Mouse (Mus musculus): ENCODE measurements around the gene Zmiz1.

Gene Zmiz1

DNA sequence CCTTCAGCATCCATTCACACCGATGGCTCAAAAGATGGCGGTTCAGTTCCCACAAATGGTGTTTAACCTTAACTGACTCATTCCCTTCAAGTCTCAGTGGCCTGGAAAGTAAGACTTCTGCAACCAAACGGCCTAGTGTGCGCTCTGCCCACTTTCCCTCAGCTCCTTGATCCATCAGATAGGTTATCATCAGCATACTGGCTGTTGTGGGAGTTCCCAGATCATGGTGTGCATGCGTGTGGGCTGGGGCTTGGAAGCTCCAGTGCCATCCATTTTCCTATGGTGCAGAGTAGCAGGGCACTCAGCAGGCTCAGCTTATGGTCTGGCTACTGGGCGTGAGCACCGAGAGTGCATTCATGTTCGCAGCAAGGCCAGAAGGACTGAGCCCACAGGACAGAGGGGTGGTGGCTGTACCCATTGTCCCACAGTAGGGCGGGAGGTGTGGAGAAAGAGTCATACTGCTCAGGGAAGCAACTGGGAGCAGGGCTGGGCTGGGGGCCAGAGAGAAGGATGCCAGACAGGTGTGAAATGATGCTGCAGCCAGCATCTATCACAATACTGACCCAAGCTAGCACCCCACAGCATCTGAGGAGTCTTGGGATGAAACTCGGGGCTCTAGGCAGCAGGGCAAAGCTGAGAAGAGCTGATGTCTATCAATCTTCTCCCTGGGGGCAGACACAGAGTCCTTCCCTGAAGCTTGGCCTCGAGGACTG lies 33.7 kb downstream of the Zmiz1 start:
- DNase-seq (ENCODE audit: low read depth, low spot score), result no peak

DNA sequence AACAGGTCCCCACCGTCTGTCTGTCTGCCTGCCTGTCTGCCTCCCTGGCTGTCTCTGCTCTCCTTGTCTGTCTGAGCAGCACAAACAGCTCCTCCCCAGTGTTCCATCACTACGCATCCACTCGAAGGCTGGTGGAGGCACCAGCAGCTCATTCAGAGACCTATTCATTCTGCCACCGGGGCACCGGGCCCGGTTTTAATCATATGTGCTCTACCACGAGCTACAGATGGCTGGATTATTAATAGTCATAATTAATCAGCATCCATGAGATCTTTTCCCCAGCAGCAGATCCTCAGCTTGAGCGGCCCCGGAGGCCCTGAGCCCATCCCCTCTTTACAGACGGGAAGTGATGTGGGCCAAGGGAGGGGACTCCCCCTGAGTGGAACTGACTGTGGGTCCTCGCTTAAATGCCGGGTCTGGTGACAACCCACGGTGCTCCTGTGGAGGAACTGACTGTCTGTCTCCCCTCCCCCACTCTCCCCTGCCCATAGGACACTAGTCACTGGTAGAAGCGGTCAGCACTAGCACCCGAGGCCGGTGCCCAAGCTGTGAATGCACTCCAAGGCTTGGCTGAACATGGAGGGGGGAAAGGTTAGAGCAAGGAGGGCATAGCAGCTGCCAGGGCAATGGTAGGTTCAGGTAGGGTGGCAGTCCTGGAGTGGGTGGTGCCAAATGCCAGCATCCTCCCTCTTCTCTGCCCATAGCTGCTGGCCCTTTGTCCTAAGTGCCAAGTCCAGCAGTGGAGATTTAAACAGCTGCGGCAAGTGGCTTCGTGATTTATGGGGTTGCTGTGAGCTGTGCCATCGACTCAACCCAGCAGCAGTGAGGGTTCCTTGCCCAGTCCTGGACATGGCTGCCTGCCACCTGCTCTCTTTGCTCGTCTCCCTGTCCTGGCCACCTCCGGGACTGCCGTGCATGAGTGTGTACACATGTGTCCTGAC lies 34.6 kb downstream of the Zmiz1 start:
- no peak for DNase-seq (ENCODE audit: low read depth, low spot score)

DNA sequence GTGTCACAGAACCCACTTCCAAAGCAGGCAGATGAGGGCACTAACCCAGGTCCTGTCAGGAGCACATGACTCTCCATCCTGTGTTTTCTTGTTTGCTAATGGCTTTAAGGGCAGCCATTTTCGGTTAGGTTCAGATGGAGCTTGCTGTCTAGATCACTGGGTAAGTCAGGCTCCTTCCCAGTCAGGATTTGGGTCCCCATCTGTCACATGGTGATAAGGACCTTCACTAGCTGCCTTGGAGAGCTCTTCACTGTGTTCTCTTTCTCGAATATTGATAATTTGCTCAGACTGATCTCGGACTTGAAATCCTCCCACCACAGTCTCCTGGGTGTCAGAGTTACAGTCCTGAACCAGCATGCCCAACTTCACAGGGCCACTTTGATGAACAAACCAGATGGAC lies 35.8 kb downstream of the Zmiz1 start:
- DNase-seq (ENCODE audit: low read depth, low spot score), result no peak

DNA sequence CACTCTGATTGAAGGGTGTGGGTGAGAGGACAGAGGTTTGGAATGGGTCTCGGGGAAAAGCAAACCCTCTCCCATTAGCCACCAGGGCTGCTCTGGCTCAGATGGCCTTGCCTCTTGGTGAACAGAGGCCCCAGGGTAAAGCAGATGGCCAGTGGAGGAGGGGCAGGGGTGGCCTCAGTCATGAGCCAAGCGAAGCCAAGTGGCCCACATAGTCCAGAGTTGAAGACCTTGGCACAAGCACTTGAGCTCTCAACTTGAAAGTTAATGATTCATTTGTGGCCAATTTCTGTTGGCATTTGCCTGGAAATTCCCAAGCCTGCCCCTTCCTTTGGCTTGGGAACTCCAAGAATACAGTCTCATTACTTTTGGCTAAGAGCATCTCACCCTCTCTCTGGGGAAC lies 37.1 kb downstream of the Zmiz1 start:
- no peak for DNase-seq (ENCODE audit: low read depth, low spot score)

DNA sequence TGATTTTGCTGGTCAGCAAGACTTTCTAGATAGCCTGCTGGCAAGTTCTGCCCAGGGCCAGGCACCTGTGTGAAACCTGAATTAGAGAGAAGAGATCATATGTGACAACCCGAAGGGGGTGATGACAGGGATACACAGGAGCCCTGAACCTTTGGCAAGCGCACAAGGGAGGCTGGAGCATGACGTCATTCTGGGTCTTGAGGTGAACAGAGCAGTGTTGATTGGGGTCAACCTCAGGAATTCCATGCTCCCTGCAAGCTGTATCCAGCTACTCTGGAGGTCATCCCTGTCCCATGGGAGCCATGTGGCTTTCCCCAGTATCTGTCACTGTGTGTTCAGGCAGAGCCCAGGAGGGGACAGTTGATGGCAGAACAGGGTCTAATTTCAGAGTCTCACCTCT lies 38.0 kb downstream of the Zmiz1 start:
- DNase-seq (ENCODE audit: low read depth, low spot score), result no peak

DNA sequence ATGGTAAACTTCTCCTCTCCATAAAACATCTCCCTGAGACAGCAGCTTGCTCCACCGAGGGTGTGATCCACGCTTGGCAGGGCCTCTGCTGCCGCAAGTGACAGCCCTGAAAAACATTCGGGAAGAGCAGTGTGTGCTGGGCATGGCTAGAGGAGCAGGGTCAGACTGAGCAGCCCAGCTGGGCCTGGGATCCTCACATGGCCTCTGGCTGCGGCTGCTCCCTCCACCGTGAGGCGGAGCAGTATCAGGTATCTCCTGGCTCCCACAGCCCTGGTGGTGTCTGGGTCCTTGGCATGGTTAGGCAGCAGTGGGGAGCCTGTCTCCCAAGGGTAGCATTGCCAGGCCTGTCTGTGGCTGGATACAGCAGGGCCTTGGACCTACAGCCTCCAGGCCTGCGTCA lies 38.6 kb downstream of the Zmiz1 start:
- DNase-seq (ENCODE audit: low read depth, low spot score), result no peak

DNA sequence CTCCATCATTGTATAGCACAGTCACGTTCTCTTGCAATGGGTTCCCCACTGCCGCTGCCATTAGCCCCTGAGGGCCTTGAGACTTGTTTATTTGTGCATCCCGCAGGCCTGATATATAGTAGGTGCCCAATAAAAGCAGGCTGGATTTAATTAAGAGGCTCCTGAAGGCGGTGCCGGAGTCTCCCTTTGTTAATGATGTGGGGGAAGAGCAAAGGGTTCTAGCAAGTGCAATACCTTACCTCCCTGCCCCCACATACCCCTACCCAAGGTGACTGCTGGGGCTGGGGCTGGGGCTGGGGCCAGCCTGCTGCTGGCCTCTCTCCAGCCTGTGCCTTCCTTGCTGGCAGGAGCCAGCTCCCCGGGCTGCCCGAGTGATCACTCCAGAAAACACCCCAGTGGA lies 39.4 kb downstream of the Zmiz1 start:
- DNase-seq (ENCODE audit: low read depth, low spot score), result no peak

DNA sequence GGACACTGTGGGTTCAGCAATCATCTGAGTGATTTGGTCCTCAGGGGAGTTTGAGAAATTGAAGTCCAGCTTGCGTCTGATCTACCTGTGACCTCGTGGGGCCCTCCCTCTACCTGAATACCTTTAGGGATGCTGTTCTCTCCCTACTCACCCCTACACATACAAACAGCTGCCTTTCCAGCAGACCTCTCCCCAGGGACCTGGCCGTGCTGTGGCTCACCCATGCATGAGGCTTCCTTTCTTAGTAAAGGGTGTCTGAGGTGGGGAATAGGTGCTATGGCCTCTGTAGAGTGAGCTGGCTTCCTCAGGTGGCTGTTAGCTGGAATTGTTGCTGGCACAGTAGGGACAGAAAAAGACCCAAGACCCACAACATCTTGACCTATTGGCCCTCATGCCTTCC lies 40.5 kb downstream of the Zmiz1 start:
- DNase-seq (ENCODE audit: low read depth, low spot score), result no peak

DNA sequence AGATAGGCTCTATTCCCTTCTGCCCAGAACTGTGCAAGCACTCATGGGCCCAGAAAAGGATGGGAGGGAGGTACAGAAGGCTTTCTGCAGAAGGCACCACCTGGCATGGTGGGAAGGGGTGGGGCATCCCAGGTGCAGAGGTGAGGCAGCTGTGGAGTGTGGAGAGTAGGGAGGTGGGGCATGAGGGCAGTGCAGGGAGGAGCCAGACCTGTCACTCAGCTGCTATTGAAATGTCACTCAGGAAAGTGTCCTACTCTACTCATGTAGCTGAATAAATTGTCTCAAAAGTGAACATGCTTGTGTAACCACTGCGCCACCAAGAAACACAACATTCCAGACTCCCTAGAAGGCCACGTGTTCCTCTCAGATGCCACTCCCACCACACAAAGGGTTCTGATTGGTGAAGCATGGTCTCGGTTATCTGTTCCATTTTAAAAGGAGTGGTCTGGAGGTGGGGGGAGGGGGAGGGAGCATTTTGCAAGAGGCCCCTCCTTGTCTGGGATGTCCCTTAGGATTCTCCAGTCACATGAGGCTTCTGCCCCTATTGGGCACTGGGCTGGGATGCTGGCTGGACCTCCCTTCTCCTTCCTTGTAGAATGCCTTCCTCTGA lies 41.6 kb downstream of the Zmiz1 start:
- DNase-seq (ENCODE audit: low read depth, low spot score), result no peak

DNA sequence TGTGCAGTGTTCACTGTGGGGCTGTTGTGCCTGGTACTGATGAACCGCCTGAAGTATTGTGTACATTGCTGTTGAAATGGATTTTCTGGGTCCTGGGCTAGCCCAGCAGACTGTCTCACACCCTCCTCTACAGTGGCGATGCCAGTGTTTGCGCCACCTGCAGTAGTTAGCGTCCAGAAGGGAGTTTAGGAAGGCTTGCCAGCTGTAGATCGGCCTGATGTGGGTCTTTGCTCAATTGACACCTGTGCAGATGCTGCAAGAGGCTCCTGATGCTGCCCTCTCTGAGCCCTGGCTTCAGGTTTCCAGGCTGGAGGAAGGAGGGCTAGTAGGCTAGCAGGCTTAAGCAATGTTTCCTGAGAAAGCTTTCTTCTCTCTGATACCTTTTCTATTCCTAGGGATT lies 42.5 kb downstream of the Zmiz1 start:
- no peak for DNase-seq (ENCODE audit: low read depth, low spot score)

DNA sequence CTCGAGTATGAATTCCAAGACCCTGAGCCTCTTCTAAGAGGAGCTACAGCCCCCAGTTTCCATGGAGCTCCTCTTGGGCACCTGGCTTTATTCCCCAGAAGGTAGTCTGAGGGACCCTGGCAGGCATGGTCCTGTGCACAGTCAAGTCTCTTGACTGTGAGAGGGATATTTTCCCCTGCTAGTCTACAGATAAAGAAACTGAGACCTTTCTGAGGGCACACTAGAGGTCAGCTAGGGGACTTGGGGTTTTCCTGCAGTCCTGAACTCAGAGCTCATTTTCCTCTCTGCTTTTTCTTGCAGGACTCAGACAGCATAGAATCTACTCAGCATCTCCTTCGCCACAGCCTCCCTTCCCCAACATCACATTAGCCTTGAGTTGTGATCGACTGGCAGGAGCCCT lies 43.4 kb downstream of the Zmiz1 start:
- no peak for DNase-seq (ENCODE audit: low read depth, low spot score)

DNA sequence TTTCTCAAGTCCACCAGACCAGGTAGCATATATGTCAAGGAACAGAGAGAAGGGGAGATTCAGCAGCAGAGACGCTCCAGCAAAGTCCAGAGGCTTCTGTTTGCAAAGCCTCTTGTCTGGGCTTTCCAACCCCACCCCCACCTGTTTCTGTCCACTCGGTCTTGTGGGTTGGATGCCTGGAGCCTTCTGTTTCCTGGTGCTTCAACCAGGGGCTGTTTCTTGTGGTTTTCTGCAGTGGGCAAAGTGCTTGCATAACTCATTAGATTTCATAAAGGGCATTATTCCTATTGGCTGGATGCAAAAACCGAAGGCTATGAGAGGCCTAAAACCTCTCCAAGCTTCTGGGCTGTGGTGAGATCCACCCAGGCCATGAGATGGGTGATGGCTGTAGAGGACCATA lies 45.3 kb downstream of the Zmiz1 start:
- no peak for DNase-seq (ENCODE audit: low read depth, low spot score)

DNA sequence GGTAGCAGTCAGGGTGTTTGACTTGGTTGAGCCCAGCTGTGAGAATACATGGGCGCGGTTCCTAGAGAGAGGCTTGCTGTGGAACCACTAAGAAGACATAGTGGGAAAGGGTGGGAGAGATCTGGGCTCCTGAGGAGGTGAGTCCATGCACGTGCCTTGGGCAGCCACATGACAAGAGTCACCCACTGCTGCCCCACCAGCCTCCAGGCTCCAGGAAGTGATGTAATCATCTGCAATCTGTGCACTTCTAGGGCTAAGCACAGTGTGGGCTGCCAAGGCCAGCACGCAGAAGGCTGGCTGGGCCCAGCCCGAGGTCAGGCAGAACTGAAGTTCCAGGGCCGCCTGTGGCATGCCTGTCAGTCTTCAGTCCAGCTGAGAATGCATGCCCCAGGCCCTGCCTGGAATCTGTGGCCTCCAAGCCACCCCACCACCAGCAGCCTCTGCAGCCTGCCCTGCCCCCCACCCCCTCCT lies 46.3 kb downstream of the Zmiz1 start:
- no peak for DNase-seq (ENCODE audit: low read depth, low spot score)

DNA sequence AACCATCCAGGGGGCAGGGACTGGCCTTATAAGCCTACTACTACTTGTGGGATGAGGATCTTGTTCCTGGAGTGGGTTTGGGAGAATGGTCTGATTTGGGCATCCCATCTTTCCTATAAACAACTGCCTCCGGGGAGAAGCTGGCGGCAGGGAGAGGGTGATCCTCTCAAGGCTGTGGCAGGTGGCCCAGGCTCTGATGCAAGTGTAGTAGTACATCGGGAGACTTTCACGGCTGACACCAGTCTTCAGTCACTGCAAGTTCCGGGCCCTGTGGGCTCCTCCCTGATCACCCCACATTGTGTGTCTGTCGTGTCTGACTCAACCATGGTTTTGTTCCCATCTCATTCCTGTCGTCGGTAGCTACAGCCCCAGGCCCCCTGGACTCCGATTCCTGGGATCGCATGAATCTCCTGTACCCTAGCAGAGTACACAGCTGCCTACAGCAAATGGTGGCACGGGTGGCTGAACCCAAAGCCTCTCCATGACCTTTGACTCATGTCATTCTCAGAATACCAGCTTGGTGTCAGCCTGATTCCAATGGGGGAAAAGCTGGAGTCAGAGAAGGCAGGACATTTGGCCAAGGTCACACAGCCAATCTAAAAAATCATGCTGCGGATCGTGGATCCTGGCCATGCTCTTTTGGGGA lies 49.2 kb downstream of the Zmiz1 start:
- no peak for DNase-seq (ENCODE audit: low read depth, low spot score)

DNA sequence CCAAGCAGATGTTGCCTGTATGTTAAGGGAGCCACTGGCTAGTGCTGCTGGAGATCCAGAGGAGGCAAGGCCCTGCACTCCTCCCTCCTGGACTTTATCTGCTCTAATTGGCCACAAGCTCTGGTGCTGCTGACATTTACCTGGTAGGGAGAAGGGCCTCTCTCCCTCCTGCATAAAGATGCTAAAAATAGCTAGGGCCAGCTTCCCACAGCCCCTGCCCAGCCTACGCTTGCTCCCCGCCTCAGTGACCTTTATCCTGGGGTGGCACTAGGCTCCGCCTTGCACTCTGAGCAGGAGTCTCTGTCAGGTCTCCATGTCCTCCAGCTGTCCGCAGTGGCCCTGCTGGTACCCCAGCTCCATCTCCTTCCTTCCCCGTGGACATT lies 49.8 kb downstream of the Zmiz1 start:
- no peak for DNase-seq (ENCODE audit: low read depth, low spot score)

DNA sequence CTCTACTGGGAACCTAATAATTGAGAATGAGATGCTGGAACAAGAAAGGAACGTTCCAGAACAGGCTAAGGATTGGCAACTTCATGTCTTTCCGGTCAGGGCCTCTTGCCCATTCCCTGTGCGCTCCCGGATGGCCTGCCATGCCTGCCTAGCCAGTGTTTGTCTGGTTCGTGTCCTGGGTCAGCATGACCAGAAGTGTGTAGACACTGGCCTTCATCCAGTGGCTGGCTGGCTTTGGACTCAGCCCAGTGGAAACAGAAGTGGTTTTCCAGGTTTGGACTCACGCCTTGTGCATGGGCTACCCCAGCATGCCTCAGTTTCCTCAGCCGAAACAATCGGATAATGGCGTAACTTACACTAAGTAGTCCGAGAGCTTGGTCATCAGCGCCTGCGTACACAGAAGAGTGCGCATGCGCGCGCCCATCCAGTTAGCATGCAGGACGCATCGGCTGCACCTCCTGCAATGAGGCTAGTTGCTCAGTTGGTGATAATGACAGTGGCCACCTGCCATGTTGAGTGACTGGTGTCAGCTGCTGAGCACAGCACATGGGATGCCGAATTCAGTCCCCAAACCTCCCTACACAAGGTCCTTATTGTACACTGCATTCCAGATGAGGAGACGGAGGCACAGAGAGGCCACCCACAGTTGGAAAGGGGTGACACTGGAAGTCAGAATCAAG lies 50.6 kb downstream of the Zmiz1 start:
- DNase-seq (ENCODE audit: low read depth, low spot score), result no peak

DNA sequence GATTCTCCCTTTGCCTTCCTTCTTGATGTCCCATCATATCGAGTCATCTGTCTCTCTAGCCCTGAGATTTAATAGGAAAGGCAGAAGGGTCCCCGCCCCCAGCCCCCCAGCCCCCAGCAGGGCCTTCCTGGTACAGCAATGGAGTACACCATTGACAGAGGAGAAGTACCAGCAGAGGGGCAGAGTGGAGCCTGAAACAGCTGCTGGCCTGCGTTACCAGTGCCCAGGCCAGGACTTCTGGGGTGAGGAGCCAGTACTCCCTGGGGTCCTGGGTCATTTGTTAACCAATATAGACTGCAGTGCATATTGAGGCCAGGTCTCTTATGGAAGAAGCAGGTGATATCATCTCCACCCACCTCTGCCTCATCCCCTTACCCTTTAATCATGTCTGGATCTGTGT lies 51.4 kb downstream of the Zmiz1 start:
- DNase-seq (ENCODE audit: low read depth, low spot score), result no peak

DNA sequence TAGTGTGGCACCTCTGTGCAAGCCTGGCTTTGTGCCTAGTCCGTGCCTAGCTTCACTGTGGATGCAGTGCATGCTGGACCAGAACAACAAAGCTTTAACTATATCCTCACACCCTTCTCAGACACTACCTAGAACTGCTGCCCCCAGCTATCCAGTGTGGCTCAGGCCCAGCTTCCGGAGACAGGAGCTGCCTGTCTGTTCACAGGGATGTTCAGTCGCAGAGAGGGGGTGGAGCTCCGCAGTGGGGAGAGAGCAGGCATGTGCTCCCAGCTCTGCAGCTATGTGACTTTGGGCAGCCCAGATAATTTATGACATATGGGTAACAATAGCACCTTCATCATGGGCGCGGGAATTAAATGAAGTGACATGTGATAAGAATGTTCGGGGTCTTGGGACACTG lies 52.0 kb downstream of the Zmiz1 start:
- no peak for DNase-seq (ENCODE audit: low read depth, low spot score)

DNA sequence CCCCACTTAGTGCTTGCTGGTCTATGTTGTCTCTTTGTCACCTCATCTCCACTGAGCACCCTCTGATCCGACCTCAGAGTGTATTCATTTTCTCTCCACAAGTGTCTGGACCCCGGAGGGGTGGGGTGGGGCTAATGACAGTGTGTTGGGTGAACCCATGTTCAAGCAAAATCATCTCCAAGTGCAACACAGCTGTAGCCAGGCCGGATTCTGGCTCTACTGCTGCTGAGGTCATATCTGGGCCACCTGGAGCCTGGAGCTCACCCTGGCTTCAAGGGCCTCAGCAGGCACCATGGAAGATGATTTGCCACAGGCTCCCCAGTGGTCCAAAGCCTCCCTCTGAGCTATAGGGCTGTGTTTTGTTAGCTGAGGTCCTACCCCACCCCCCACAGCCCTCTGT lies 52.6 kb downstream of the Zmiz1 start:
- no peak for DNase-seq (ENCODE audit: low read depth, low spot score)

DNA sequence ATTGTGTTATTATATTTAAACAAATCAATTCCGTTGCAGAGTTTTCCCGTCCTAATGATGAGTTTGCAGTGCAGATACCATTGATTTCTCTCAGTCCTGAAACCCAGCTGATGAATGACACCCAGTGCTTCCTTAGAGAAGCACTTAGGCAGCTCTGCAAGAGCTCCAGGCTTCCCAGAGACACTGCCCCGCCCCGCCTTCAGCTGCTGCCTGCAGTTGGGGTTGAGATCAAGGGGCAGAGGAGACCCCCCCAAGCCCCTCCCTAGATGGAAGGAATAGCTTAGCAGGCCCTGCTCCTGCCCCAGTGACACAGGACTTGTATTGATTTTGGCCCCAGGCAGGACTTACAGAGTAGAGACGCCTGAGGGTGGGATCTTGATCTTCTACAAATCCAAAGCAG lies 53.0 kb downstream of the Zmiz1 start:
- DNase-seq (ENCODE audit: low read depth, low spot score), result no peak

DNA sequence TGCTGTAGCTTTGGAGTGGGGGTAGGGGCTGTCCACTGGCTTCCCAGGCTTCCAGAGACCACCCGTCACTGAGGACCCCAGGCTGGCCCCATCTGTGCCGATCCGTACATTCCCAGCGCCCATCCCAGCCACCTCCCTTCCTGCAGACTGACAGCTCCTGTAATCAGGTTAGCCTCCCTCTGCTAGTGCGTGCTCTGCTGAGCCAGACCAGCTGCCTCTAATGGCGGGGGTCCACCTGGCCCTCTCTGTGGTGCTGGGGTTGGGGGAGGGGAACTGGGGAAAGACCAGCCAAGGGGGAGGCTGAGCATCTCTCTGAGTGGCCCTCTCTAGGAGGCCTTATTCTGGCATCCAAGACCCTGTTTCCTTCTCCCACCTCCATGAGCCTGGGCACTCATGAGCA lies 53.8 kb downstream of the Zmiz1 start:
- no peak for DNase-seq (ENCODE audit: low read depth, low spot score)

DNA sequence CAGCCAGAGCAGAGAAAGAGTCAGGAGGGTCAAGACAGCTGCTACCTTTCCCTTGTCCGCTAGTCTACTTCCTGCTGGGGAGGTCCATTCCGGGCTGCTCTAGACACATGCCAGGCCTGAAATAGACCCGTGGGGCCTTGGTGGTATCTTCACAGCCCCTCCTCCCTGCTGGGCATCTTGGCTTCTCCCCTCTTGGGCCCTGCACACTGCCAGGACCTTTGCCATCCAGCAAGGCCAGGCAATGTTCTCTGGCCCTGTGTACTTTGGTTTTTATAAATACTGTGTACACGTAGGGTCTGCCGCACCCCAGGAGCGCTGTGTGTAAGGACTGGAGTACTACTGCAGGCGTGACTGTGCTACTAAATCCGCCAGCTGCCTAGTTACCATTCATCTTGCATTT lies 54.5 kb downstream of the Zmiz1 start:
- no peak for DNase-seq (ENCODE audit: low read depth, low spot score)
